ENCODE assay signal across 17 mouse cellular contexts in the genomic region with DNA sequence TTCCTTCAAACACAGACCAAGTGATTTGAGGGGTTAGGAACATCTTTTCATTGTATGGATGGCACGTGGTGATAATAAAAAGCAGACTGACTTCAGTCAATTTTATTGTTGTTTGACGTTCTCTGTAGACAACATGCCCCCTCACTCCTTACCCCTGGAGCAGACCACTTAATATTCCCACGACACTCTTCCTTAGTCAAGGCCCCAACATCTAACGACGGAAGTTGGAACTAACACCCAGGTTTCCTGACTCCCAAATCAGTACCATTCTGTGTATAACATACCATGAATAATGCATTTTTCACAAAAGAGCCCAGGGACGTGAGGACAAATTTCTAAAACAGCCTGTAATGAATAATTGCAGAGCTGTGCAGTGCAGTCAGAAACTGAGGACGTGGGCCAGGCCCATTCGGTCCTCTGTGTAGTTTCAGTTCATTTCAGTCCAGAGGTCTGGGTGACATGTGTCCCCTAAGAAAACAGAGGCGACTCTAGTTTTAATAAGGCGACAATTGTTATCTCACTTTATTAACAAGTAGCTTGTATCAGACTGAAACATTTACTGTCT.
DNase-seq lines count a peak whose midpoint lies in the region; ATAC-seq and TF ChIP-seq lines count a peak whose summit lies in the region.
"Had no signal": no experiment of that assay in that cellular context is flagged by ENCODE, and none has a peak within 500 bp of the region (broad histone marks: within the 10 kb centered on the region; RNA-seq: fewer than 3 reads in every experiment).

No protein-coding gene starts in this region.

- H3K27ac ChIP-seq in neural tube, embryonic 13.5 days (replicated peaks), result peak overlapping the region; percentile 69
- no peak overlapping the region for H3K27ac ChIP-seq in neural tube, embryonic 15.5 days (replicated peaks)
- H3K27ac ChIP-seq in embryonic facial prominence, embryonic 15.5 days (replicated peaks), result 0 out of 2 replicates have a peak overlapping the region, but pooled peaks have one; percentile 34
- peak overlapping the region; percentile 61; the same call in 1 of the 2 replicates for H3K27ac ChIP-seq in hindbrain, embryonic 15.5 days (replicated peaks)
- peak overlapping the region; percentile 23 for H3K27ac ChIP-seq in midbrain, embryonic 16.5 days (ENCODE audit: low read length)
- H3K27ac ChIP-seq in intestine, postnatal 0 days (ENCODE audit: low read depth, low read length), result no peak overlapping the region

- no peak overlapping the region for H3K4me3 ChIP-seq in neural tube, embryonic 13.5 days
- H3K4me3 ChIP-seq in neural tube, embryonic 15.5 days (replicated peaks), result no peak overlapping the region
- no peak overlapping the region for H3K4me3 ChIP-seq in embryonic facial prominence, embryonic 15.5 days (replicated peaks)
- H3K4me3 ChIP-seq in hindbrain, embryonic 15.5 days, result no peak overlapping the region
- H3K4me3 ChIP-seq in midbrain, embryonic 16.5 days (ENCODE audit: low read depth, low read length), result no peak overlapping the region
- H3K4me3 ChIP-seq in intestine, postnatal 0 days (ENCODE audit: low read depth, low read length), result no peak overlapping the region
- H3K4me3 ChIP-seq: megakaryocyte, embryonic 14.5 days; myocyte had no signal

- H3K9ac ChIP-seq in neural tube, embryonic 13.5 days, result no peak overlapping the region; the same call in 1 of the 2 replicates
- no peak overlapping the region for H3K9ac ChIP-seq in neural tube, embryonic 15.5 days (replicated peaks)
- H3K9ac ChIP-seq in embryonic facial prominence, embryonic 15.5 days, result no peak overlapping the region
- H3K9ac ChIP-seq in hindbrain, embryonic 15.5 days, result no peak overlapping the region
- H3K9ac ChIP-seq in midbrain, embryonic 16.5 days (ENCODE audit: low read depth, low read length), result no peak overlapping the region
- H3K9ac ChIP-seq in intestine, postnatal 0 days (ENCODE audit: low read depth, low read length), result no peak overlapping the region

- no peak; the same call in 1 of the 2 replicates for ATAC-seq in neural tube, embryonic 13.5 days (ENCODE audit: low read depth)
- ATAC-seq in neural tube, embryonic 15.5 days (ENCODE audit: low FRiP score), result no peak
- ATAC-seq in embryonic facial prominence, embryonic 15.5 days (ENCODE audit: insufficient number of reproducible peaks, low FRiP score, low TSS enrichment, low read depth), result peak; percentile 44; the same call in 1 of the 2 replicates
- no peak for ATAC-seq in hindbrain, embryonic 15.5 days (ENCODE audit: low FRiP score, low read depth)
- ATAC-seq in midbrain, embryonic 16.5 days, result peak; percentile 65; the same call in 1 of the 2 replicates
- ATAC-seq in intestine, postnatal 0 days, result no peak

- H3K36me3 ChIP-seq in neural tube, embryonic 13.5 days, result no peaks in the 10 kb centered on the region
- no peaks in the 10 kb centered on the region for H3K36me3 ChIP-seq in neural tube, embryonic 15.5 days
- H3K36me3 ChIP-seq in embryonic facial prominence, embryonic 15.5 days, result no peaks in the 10 kb centered on the region
- no peaks in the 10 kb centered on the region for H3K36me3 ChIP-seq in hindbrain, embryonic 15.5 days
- H3K36me3 ChIP-seq in midbrain, embryonic 16.5 days (ENCODE audit: control insufficient read depth, insufficient read depth, low read length), result no peaks in the 10 kb centered on the region
- H3K36me3 ChIP-seq in intestine, postnatal 0 days (ENCODE audit: control insufficient read depth, insufficient read depth), result no peaks in the 10 kb centered on the region

- no peaks in the 10 kb centered on the region for H3K9me3 ChIP-seq in neural tube, embryonic 13.5 days
- H3K9me3 ChIP-seq in neural tube, embryonic 15.5 days (replicated peaks), result no peaks in the 10 kb centered on the region
- H3K9me3 ChIP-seq in embryonic facial prominence, embryonic 15.5 days (replicated peaks), result no peaks in the 10 kb centered on the region
- H3K9me3 ChIP-seq in hindbrain, embryonic 15.5 days, result no peaks in the 10 kb centered on the region
- no peaks in the 10 kb centered on the region for H3K9me3 ChIP-seq in midbrain, embryonic 16.5 days (replicated peaks; ENCODE audit: control insufficient read depth, low read length, poor library complexity, severe bottlenecking)
- H3K9me3 ChIP-seq in intestine, postnatal 0 days (ENCODE audit: control insufficient read depth), result no peaks in the 10 kb centered on the region
- H3K9me3 ChIP-seq: megakaryocyte, embryonic 14.5 days had no signal

- no peaks in the 10 kb centered on the region for H3K27me3 ChIP-seq in neural tube, embryonic 13.5 days
- H3K27me3 ChIP-seq in neural tube, embryonic 15.5 days (replicated peaks), result no peaks in the 10 kb centered on the region
- peaks cover 4% of the 10 kb centered on the region; the same call in 1 of the 2 replicates for H3K27me3 ChIP-seq in embryonic facial prominence, embryonic 15.5 days
- no peaks in the 10 kb centered on the region for H3K27me3 ChIP-seq in hindbrain, embryonic 15.5 days
- no peaks in the 10 kb centered on the region for H3K27me3 ChIP-seq in midbrain, embryonic 16.5 days (ENCODE audit: control insufficient read depth, insufficient read depth, low read depth, low read length)
- no peaks in the 10 kb centered on the region for H3K27me3 ChIP-seq in intestine, postnatal 0 days (replicated peaks; ENCODE audit: control insufficient read depth, insufficient read depth, low read length)

- H3K4me2 ChIP-seq in neural tube, embryonic 13.5 days, result no peak overlapping the region
- H3K4me2 ChIP-seq in neural tube, embryonic 15.5 days, result no peak overlapping the region
- no peak overlapping the region for H3K4me2 ChIP-seq in embryonic facial prominence, embryonic 15.5 days (replicated peaks)
- H3K4me2 ChIP-seq in hindbrain, embryonic 15.5 days, result no peak overlapping the region
- H3K4me2 ChIP-seq in midbrain, embryonic 16.5 days (ENCODE audit: low read length), result no peak overlapping the region
- H3K4me2 ChIP-seq in intestine, postnatal 0 days (replicated peaks; ENCODE audit: low read depth), result no peak overlapping the region
- H3K4me2 ChIP-seq: heart, embryonic 11.5 days had no signal

- peaks cover 41% of the 10 kb centered on the region for H3K4me1 ChIP-seq in neural tube, embryonic 13.5 days (replicated peaks)
- peaks cover 16% of the 10 kb centered on the region for H3K4me1 ChIP-seq in neural tube, embryonic 15.5 days
- H3K4me1 ChIP-seq in embryonic facial prominence, embryonic 15.5 days, result peaks cover 44% of the 10 kb centered on the region
- peaks cover 14% of the 10 kb centered on the region for H3K4me1 ChIP-seq in hindbrain, embryonic 15.5 days (replicated peaks)
- H3K4me1 ChIP-seq in midbrain, embryonic 16.5 days (ENCODE audit: control insufficient read depth, insufficient read depth, low read length), result peaks cover 8% of the 10 kb centered on the region
- no peaks in the 10 kb centered on the region for H3K4me1 ChIP-seq in intestine, postnatal 0 days (replicated peaks; ENCODE audit: control insufficient read depth, insufficient read depth, low read length)
- H3K4me1 ChIP-seq: megakaryocyte, embryonic 14.5 days had no signal

- 37% methylated on average over 10 of the region's 10 CpGs for WGBS in neural tube, embryonic 13.5 days
- 34% methylated on average over 10 of the region's 10 CpGs for WGBS in neural tube, embryonic 15.5 days
- WGBS in embryonic facial prominence, embryonic 15.5 days, result 36% methylated on average over 10 of the region's 10 CpGs
- WGBS in hindbrain, embryonic 15.5 days, result 32% methylated on average over 10 of the region's 10 CpGs
- WGBS in midbrain, embryonic 16.5 days, result 33% methylated on average over 10 of the region's 10 CpGs
- 73% methylated on average over 10 of the region's 10 CpGs for WGBS in intestine, postnatal 0 days

- DNase-seq in left cerebral cortex, adult 8-10 months (ENCODE audit: low spot score in 2 of 2), result no peak
- DNase-seq: cerebellum, adult 2 months; kidney, adult 9 months; kidney, postnatal 36 days; liver; lung, postnatal 10 days; retina, postnatal 1 day; thymus, postnatal 25 days had no signal

- TF ChIP-seq CTCF in intestine, postnatal 0 days (IDR thresholded peaks at IDR 0.05; ENCODE audit: low read depth), result no peak

Comparison
In these comparisons a context has a peak if more than half of its experiments do, and no peak if none do; other contexts are left out.
1. H3K27ac ChIP-seq: peak in neural tube, embryonic 13.5 days (single experiment), embryonic facial prominence, embryonic 15.5 days (single experiment), hindbrain, embryonic 15.5 days (single experiment) and midbrain, embryonic 16.5 days (single experiment); none in neural tube, embryonic 15.5 days (single experiment) and intestine, postnatal 0 days (single experiment).
2. ATAC-seq: peak in embryonic facial prominence, embryonic 15.5 days (single experiment) and midbrain, embryonic 16.5 days (single experiment); none in neural tube, embryonic 13.5 days (single experiment), neural tube, embryonic 15.5 days (single experiment), hindbrain, embryonic 15.5 days (single experiment) and intestine, postnatal 0 days (single experiment).